Mouse (Mus musculus) limb, embryonic 14.5 days (tissue): ENCODE data around the gene Gm20388. TPM values are rescaled to one million over a fixed set of nuclear protein-coding genes. Genes with fewer than 3 reads are reported as not detected.

Source experiments
- ATAC-seq: fragments of 200-750 bp; cut with Nextera tagmentation; 2 replicates; pipeline ENCODE4 v1.8.0; 2017; ENCODE audit warnings: low read depth, moderate number of reproducible peaks, moderate TSS enrichment; ENCODE audit not compliant: low FRiP score
- DNase-seq: peaks from one replicate; pipeline ENCODE4 v3.0.0-alpha.2; 2015; ENCODE audit warnings: low spot score
- H3K27ac ChIP-seq: fragments of 300-500 bp; sonication (generic); replicated peaks from 2 replicates; pipeline ENCODE4 v1.5.1; 2014; ENCODE audit warnings: low read depth, mild to moderate bottlenecking, low read length, moderate library complexity, mixed read lengths
- H3K27me3 ChIP-seq: fragments of 300-500 bp; sonication (generic); 2 replicates; pipeline ENCODE4 v1.6.1; 2014; ENCODE audit warnings: low read length, mixed read lengths; ENCODE audit not compliant: control insufficient read depth, insufficient read depth
- H3K36me3 ChIP-seq: fragments of 300-500 bp; sonication (generic); 2 replicates; pipeline ENCODE4 v1.6.1; 2014; ENCODE audit warnings: mild to moderate bottlenecking, low read length, moderate library complexity, mixed read lengths; ENCODE audit not compliant: control insufficient read depth, insufficient read depth
- H3K4me1 ChIP-seq: fragments of 300-500 bp; sonication (generic); 2 replicates; pipeline ENCODE4 v1.6.1; 2014; ENCODE audit warnings: antibody characterized with exemption, low read length, mixed read lengths; ENCODE audit not compliant: control insufficient read depth, insufficient read depth
- H3K4me2 ChIP-seq: fragments of 300-500 bp; sonication (generic); replicated peaks from 2 replicates; pipeline ENCODE4 v1.6.1; 2014; ENCODE audit warnings: low read depth, mild to moderate bottlenecking, low read length, moderate library complexity; ENCODE audit not compliant: severe bottlenecking
- H3K4me3 ChIP-seq: fragments of 300-500 bp; sonication (generic); replicated peaks from 2 replicates; pipeline ENCODE4 v1.5.1; 2014; ENCODE audit warnings: low read length
- H3K9ac ChIP-seq: fragments of 300-500 bp; sonication (generic); 2 replicates; pipeline ENCODE4 v1.6.1; 2014; ENCODE audit warnings: mild to moderate bottlenecking, low read depth, low read length, moderate library complexity; ENCODE audit not compliant: severe bottlenecking
- H3K9me3 ChIP-seq: fragments of 300-500 bp; sonication (generic); 2 replicates; pipeline ENCODE4 v1.6.1; 2016; ENCODE audit warnings: low read length; ENCODE audit not compliant: control insufficient read depth
- POLR2A ChIP-seq: fragments of 200-500 bp; IDR thresholded peaks from 2 replicates; pipeline ENCODE4 v1.8.0; 2012; ENCODE audit warnings: inconsistent platforms, mild to moderate bottlenecking, moderate library complexity, borderline replicate concordance; ENCODE audit not compliant: insufficient read depth, insufficient read length; ENCODE audit errors: extremely low read depth
- WGBS: fragments of 180-500 bp; shearing (Covaris S2); extraction: QIAGEN DNeasy Blood & Tissue Kit; methylation state at CpG from one replicate; pipeline ENCODE4 v1.1.7; 2014; 5-methylcytosine and 5-hydroxymethylcytosine counted together
- polyA plus RNA-seq, 2 experiments: library from polyadenylated mRNA; depleted of rRNA in 1 of 2; stranded (reverse) in 1 of 2; unstranded in 1 of 2; fragments of >200 nt; fragmentation: Nextera tagmentation in 1 of 2; extraction: Ambion mirVana in 1 of 2; gene quantifications; 2 replicates each; pipeline versions ENCODE4 v1.2.1 to v1.2.3; 2012 to 2014

Gm20388 gene
- polyA plus RNA-seq, 2 experiments = 1.9 to 49.9 TPM

- WGBS = 86% methylated on average over 11 of the region's 11 CpGs
- Histone ChIP-seq H3K27me3 (no peaks in the 10 kb centered on the region), H3K4me1 (peaks cover 15% of the 10 kb centered on the region), H3K27ac (no peak overlapping the region), H3K9ac (no peak overlapping the region), H3K36me3 (no peaks in the 10 kb centered on the region), H3K9me3 (no peaks in the 10 kb centered on the region), H3K4me2 (no peak overlapping the region), H3K4me3 (no peak overlapping the region)
- ATAC-seq = no peak
- no peak for TF ChIP-seq POLR2A
- DNase-seq = no peak
Observed at GRCm38 (mm10) chr8:120478754-120479153, 568.1 kb downstream of the Gm20388 start.

- no peak overlapping the region for H3K4me2 ChIP-seq
- no peaks in the 10 kb centered on the region for H3K9me3 ChIP-seq
- no peaks in the 10 kb centered on the region for H3K36me3 ChIP-seq
- DNase-seq (no peak), ATAC-seq (no peak)
- no peak overlapping the region for H3K9ac ChIP-seq
- TF ChIP-seq POLR2A = no peak
- H3K27me3 ChIP-seq = no peaks in the 10 kb centered on the region
- no peak overlapping the region for H3K27ac ChIP-seq
- 90% methylated on average over 4 of the region's 4 CpGs for WGBS
- H3K4me3 ChIP-seq = no peak overlapping the region
- peaks cover 23% of the 10 kb centered on the region for H3K4me1 ChIP-seq
Observed at GRCm38 (mm10) chr8:120479691-120480090, 569.0 kb downstream of the Gm20388 start.

- 71% methylated on average over 9 of the region's 9 CpGs for WGBS
- Histone ChIP-seq H3K9ac (no peak overlapping the region), H3K9me3 (no peaks in the 10 kb centered on the region), H3K27ac (no peak overlapping the region), H3K27me3 (peaks cover 17% of the 10 kb centered on the region), H3K36me3 (no peaks in the 10 kb centered on the region), H3K4me3 (no peak overlapping the region), H3K4me2 (no peak overlapping the region), H3K4me1 (peaks cover 34% of the 10 kb centered on the region)
- TF ChIP-seq POLR2A = no peak
- ATAC-seq (no peak), DNase-seq (no peak)
Observed at GRCm38 (mm10) chr8:120482015-120482689, 571.5 kb downstream of the Gm20388 start.

- Histone ChIP-seq H3K9me3 (no peaks in the 10 kb centered on the region), H3K4me3 (no peak overlapping the region), H3K36me3 (no peaks in the 10 kb centered on the region), H3K9ac (no peak overlapping the region), H3K27ac (no peak overlapping the region), H3K27me3 (peaks cover 32% of the 10 kb centered on the region), H3K4me1 (peaks cover 50% of the 10 kb centered on the region), H3K4me2 (no peak overlapping the region)
- no peak for ATAC-seq
- TF ChIP-seq POLR2A = no peak
- no peak for DNase-seq
- WGBS = 41% methylated on average over 6 of the region's 6 CpGs
Observed at GRCm38 (mm10) chr8:120484460-120484859, 573.8 kb downstream of the Gm20388 start.

GRCm38 (mm10) chr8:120485116-120485515, 574.5 kb downstream of the Gm20388 start:
- Histone ChIP-seq H3K9ac (no peak overlapping the region), H3K4me3 (no peak overlapping the region), H3K36me3 (no peaks in the 10 kb centered on the region), H3K4me2 (0 out of 2 replicates have a peak overlapping the region, but pooled peaks have one; percentile 2), H3K27me3 (peaks cover 38% of the 10 kb centered on the region), H3K9me3 (no peaks in the 10 kb centered on the region), H3K4me1 (peaks cover 57% of the 10 kb centered on the region), H3K27ac (no peak overlapping the region)
- ATAC-seq (no peak), DNase-seq (no peak)
- TF ChIP-seq POLR2A = no peak
- 37% methylated on average over 6 of the region's 6 CpGs for WGBS
